Mouse (Mus musculus): Measurements from ENCODE around the gene Zfp174.
"Not testable (repeated sequence)": the region's sequence is repeated elsewhere in the genome, so short reads cannot be mapped to it uniquely, and the experiment has no call there.

The Zfp174 gene

GRCm38 (mm10) chr16:3846711-3847518 lies at the start of gene Zfp174:
Zfp174 (plus strand) TSS chr16:3847268.
- DNase-seq = peak; percentile 88 to 92

- no peak for DNase-seq
Measured at GRCm38 (mm10) chr16:3808176-3808575, 38.9 kb upstream of the Zfp174 start.

- not testable (repeated sequence) for DNase-seq
Measured at GRCm38 (mm10) chr16:3814667-3815066, 32.4 kb upstream of the Zfp174 start.

- DNase-seq = no peak
Measured at GRCm38 (mm10) chr16:3820202-3820601, 26.9 kb upstream of the Zfp174 start.

GRCm38 (mm10) chr16:3828021-3828420 lies 19.0 kb upstream of the Zfp174 start:
- DNase-seq = no peak

- DNase-seq = no peak
Measured at GRCm38 (mm10) chr16:3829727-3830126, 17.3 kb upstream of the Zfp174 start.

- no peak for DNase-seq
Measured at GRCm38 (mm10) chr16:3830588-3831109, 16.4 kb upstream of the Zfp174 start, which contains the start of gene Olfr15. Olfr15 (plus strand) TSS chr16:3830878.

GRCm38 (mm10) chr16:3835461-3835860 lies 11.6 kb upstream of the Zfp174 start:
- DNase-seq = no peak

- DNase-seq = no peak
Measured at GRCm38 (mm10) chr16:3839157-3839885, 7.7 kb upstream of the Zfp174 start.

- DNase-seq = no peak
Measured at GRCm38 (mm10) chr16:3842989-3843388, 4.1 kb upstream of the Zfp174 start.

GRCm38 (mm10) chr16:3843796-3844195 lies 3.3 kb upstream of the Zfp174 start:
- no peak for DNase-seq

GRCm38 (mm10) chr16:3847871-3848270 lies 803 bp downstream of the Zfp174 start:
- no peak for DNase-seq

- no peak for DNase-seq
Measured at GRCm38 (mm10) chr16:3848416-3848815, 1.3 kb downstream of the Zfp174 start.

GRCm38 (mm10) chr16:3851301-3851700 lies 4.2 kb downstream of the Zfp174 start:
- DNase-seq = not testable (repeated sequence)

GRCm38 (mm10) chr16:3852586-3852985 lies 5.5 kb downstream of the Zfp174 start:
- no peak for DNase-seq

GRCm38 (mm10) chr16:3854437-3855182 lies 7.5 kb downstream of the Zfp174 start:
- no peak for DNase-seq

- DNase-seq = no peak
Measured at GRCm38 (mm10) chr16:3855776-3856175, 8.7 kb downstream of the Zfp174 start.

GRCm38 (mm10) chr16:3859254-3859653 lies 12.2 kb downstream of the Zfp174 start:
- DNase-seq = no peak

GRCm38 (mm10) chr16:3871815-3872214 lies 24.7 kb downstream of the Zfp174 start:
- no peak for DNase-seq

GRCm38 (mm10) chr16:3872216-3873047 lies 25.4 kb downstream of the Zfp174 start, which contains the start of gene Naa60:
Naa60 (plus strand) TSS chr16:3872375.
- DNase-seq = peak; percentile 88 to 94

GRCm38 (mm10) chr16:3876346-3876745 lies 29.3 kb downstream of the Zfp174 start:
- no peak for DNase-seq

All from thymus, adult 18-20 months (tissue).